Mouse (Mus musculus) olfactory bulb, adult 2 months (tissue): ENCODE results near the gene Tex50. TPM values are rescaled to one million over a fixed set of nuclear protein-coding genes. Genes with fewer than 3 reads are reported as not detected.
"Not testable (repeated sequence)": the region's sequence is repeated elsewhere in the genome, so short reads cannot be mapped to it uniquely, and the experiment has no call there.

Source experiments
- H3K27ac ChIP-seq: fragments of 200-500 bp; 2 replicates; pipeline ENCODE4 v1.5.1; 2012; ENCODE audit warnings: low read depth, low read length; ENCODE audit not compliant: insufficient read depth
- H3K4me1 ChIP-seq: fragments of 200-500 bp; 2 replicates; pipeline ENCODE4 v1.6.1; 2012; ENCODE audit warnings: low read length; ENCODE audit not compliant: control insufficient read depth, insufficient read depth
- H3K4me3 ChIP-seq: fragments of 200-500 bp; 2 replicates; pipeline ENCODE4 v1.5.1; 2012; ENCODE audit warnings: mild to moderate bottlenecking, low read depth, low read length, moderate library complexity; ENCODE audit not compliant: insufficient read depth
- CTCF ChIP-seq: fragments of 200-500 bp; IDR thresholded peaks from 2 replicates; pipeline ENCODE4 v1.5.1; 2012; ENCODE audit warnings: low read depth, mild to moderate bottlenecking, low read length, moderate library complexity; ENCODE audit not compliant: insufficient read depth
- POLR2A ChIP-seq: fragments of 200-500 bp; IDR thresholded peaks from 2 replicates; pipeline ENCODE4 v1.6.1; 2012; ENCODE audit warnings: mild to moderate bottlenecking, low read depth, low read length, moderate library complexity; ENCODE audit not compliant: insufficient read depth
- WGBS: fragments of 180-500 bp; shearing (Covaris S2); methylation state at CpG from one replicate; pipeline ENCODE4 v1.1.7; 2018; 5-methylcytosine and 5-hydroxymethylcytosine counted together
- polyA plus RNA-seq: library from polyadenylated mRNA; stranded (reverse); fragments of >200 nt; gene quantifications from 2 replicates; pipeline ENCODE4 v1.2.4, GENCODE M21; 2012; ENCODE audit warnings: low replicate concordance; ENCODE audit not compliant: missing spikeins, insufficient read depth, insufficient read length

The Tex50 gene
- polyA plus RNA-seq, 1 experiment, result not detected

GRCm38 (mm10) chr1:161160266-161160665, 1.2 kb upstream of the Tex50 start:
- H3K4me1 ChIP-seq, result no peaks in the 10 kb centered on the region
- TF ChIP-seq CTCF (no peak), POLR2A (no peak)
- H3K4me3 ChIP-seq, result no peak overlapping the region
- 73% methylated on average over 4 of the region's 4 CpGs for WGBS
- no peak overlapping the region for H3K27ac ChIP-seq

GRCm38 (mm10) chr1:161156546-161156945, 2.6 kb downstream of the Tex50 start:
- H3K27ac ChIP-seq, result no peak overlapping the region
- H3K4me1 ChIP-seq, result no peaks in the 10 kb centered on the region
- WGBS, result 76% methylated on average over 10 of the region's 10 CpGs
- TF ChIP-seq POLR2A (no peak), CTCF (no peak)
- H3K4me3 ChIP-seq, result no peak overlapping the region

- Histone ChIP-seq H3K4me3 (no peak overlapping the region), H3K27ac (no peak overlapping the region), H3K4me1 (no peaks in the 10 kb centered on the region)
- 39% methylated on average over 6 of the region's 6 CpGs for WGBS
- TF ChIP-seq CTCF, result no peak
- TF ChIP-seq POLR2A, result no peak
These were observed 8.0 kb downstream of the Tex50 start for GRCm38 (mm10) chr1:161151098-161151497.

DNA sequence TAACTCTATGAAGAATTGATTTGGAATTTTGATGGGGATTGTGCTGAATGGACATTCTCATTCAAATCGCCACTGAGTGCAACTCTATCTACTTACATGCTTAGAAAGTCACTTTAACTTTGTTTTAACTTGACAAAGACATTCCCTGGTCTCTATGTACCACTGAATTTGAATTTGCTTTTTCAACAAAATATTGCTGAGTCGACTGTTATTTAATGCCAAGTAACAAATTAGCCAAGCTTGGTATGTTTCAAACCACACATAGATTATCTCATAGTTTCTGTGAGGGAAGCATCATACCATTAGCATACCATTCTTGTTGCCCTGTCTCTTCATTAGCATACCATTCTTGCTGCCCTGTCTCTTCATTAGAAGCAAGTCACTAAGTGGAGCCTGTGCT, 11.2 kb downstream of the Tex50 start:
- Histone ChIP-seq H3K4me1 (no peaks in the 10 kb centered on the region), H3K27ac (no peak overlapping the region), H3K4me3 (no peak overlapping the region)
- WGBS, result 88% methylated on average over 2 of the region's 2 CpGs
- TF ChIP-seq POLR2A, result no peak
- no peak for TF ChIP-seq CTCF

- WGBS, result 44% methylated on average over 8 of the region's 8 CpGs
- not testable (repeated sequence) for H3K27ac ChIP-seq
These were observed 13.5 kb downstream of the Tex50 start for GRCm38 (mm10) chr1:161145611-161146010.

GRCm38 (mm10) chr1:161143216-161143615, 15.9 kb downstream of the Tex50 start:
- TF ChIP-seq POLR2A (no peak), CTCF (no peak)
- WGBS, result 23% methylated on average over 7 of the region's 7 CpGs
- peak overlapping the region; percentile 63 for H3K4me3 ChIP-seq
- H3K27ac ChIP-seq, result peak overlapping the region; percentile 9; the same call in 1 of the 2 replicates
- no peaks in the 10 kb centered on the region for H3K4me1 ChIP-seq

More at GRCm38 (mm10) chr1:161145611-161146010, 13.5 kb downstream of the Tex50 start:
- not testable (repeated sequence) for H3K4me1 ChIP-seq, H3K4me3 ChIP-seq

- no peak for TF ChIP-seq CTCF
- peak; percentile 32; the same call in 1 of the 2 replicates for TF ChIP-seq POLR2A
- Histone ChIP-seq H3K4me3 (peak within 1 kb of the TSS; percentile 63), H3K4me1 (no peaks in the 10 kb centered on the region), H3K27ac (peak within 1 kb of the TSS; percentile 59)
- 3% methylated on average over 33 of the region's 33 CpGs for WGBS
These were observed 16.5 kb downstream of the Tex50 start, which contains the start of gene Ankrd45 for GRCm38 (mm10) chr1:161142531-161143159. Gene Ankrd45 (plus strand): TSS chr1:161142691.

GRCm38 (mm10) chr1:161140026-161140762, 18.9 kb downstream of the Tex50 start:
- no peak overlapping the region for H3K4me3 ChIP-seq
- TF ChIP-seq CTCF, result no peak
- TF ChIP-seq POLR2A, result no peak
- 89% methylated on average over 9 of the region's 9 CpGs for WGBS
- H3K27ac ChIP-seq, result no peak overlapping the region
- H3K4me1 ChIP-seq, result no peaks in the 10 kb centered on the region

GRCm38 (mm10) chr1:161139496-161139895, 19.6 kb downstream of the Tex50 start:
- no peaks in the 10 kb centered on the region for H3K4me1 ChIP-seq
- 87% methylated on average over 2 of the region's 2 CpGs for WGBS
- no peak overlapping the region for H3K4me3 ChIP-seq
- TF ChIP-seq CTCF, result no peak
- TF ChIP-seq POLR2A, result no peak
- no peak overlapping the region for H3K27ac ChIP-seq
